Comparison of ENCODE assay signal across 7 mouse cellular contexts in genomic region chr7:45129318-45129717, GRCm38 (mm10). TPM values are rescaled to one million over a fixed set of nuclear protein-coding genes. Genes with fewer than 3 reads are reported as not detected.
DNase-seq lines count a peak whose midpoint lies in the region; ATAC-seq and TF ChIP-seq lines count a peak whose summit lies in the region.

No protein-coding gene starts in this region.

- peak overlapping the region; percentile 77 for H3K9ac ChIP-seq in CH12.LX (ENCODE audit: insufficient read depth, low read depth)
- H3K9ac ChIP-seq in intestine, embryonic 16.5 days (ENCODE audit: low read depth, low read length): peak overlapping the region; percentile 81

- WGBS in intestine, embryonic 16.5 days: 3% methylated on average over 17 of the region's 17 CpGs

- no peak for TF ChIP-seq RAD21 in CH12.LX (IDR thresholded peaks at IDR 0.05; ENCODE audit: low read depth, low read length)

- no peak for TF ChIP-seq CTCF in CH12.LX (conservative IDR thresholded peaks at IDR 0.05 in 1 of 2, IDR thresholded peaks at IDR 0.05 in 1 of 2; ENCODE audit: low read depth in 2 of 2, low read length in 2 of 2)

- dilution Hi-C loops in CH12.LX (cut with MboI; ENCODE audit: extremely low pct_ligation_motif_present, extremely low pct_unique_long_range_greater_than_20kb, low sequenced_read_pairs): no loop called here

- no peak for TF ChIP-seq EP300 in CH12.LX (IDR thresholded peaks at IDR 0.05; ENCODE audit: low read length)

- peaks cover 29% of the 10 kb centered on the region for H3K79me2 ChIP-seq in CH12.LX (replicated peaks; ENCODE audit: control insufficient read depth, extremely low read depth, insufficient read depth, poor library complexity, severe bottlenecking)

- peaks cover 21 to 55% of the 10 kb centered on the region in 2 experiments for H3K36me3 ChIP-seq in CH12.LX (replicated peaks in 1 of 2; ENCODE audit: control insufficient read depth in 1 of 2, insufficient read depth in 1 of 2, low read length in 1 of 2)
- peaks cover 20% of the 10 kb centered on the region for H3K36me3 ChIP-seq in intestine, embryonic 16.5 days (ENCODE audit: control insufficient read depth, insufficient read depth, low read length)

- DNase-seq in 3T3-L1 (ENCODE audit: low read depth, low spot score): peak; percentile 73
- no peak for DNase-seq in CH12.LX (ENCODE audit: extremely low read depth)
- DNase-seq in fibroblast of lung, adult 2 months (ENCODE audit: low read depth): peak; percentile 65
- peak; percentile 83 for DNase-seq in mesoderm, embryonic 11.5 days (ENCODE audit: low read depth, low spot score)
- DNase-seq in right cerebral cortex, postnatal 4 days: no peak
- DNase-seq in urinary bladder, adult 2 months (ENCODE audit: low spot score): no peak

- H3K4me1 ChIP-seq in CH12.LX (ENCODE audit: control insufficient read depth in 1 of 2, insufficient read depth in 2 of 2): peaks cover 8 to 22% of the 10 kb centered on the region in 2 experiments
- H3K4me1 ChIP-seq in intestine, embryonic 16.5 days (ENCODE audit: control insufficient read depth, insufficient read depth, low read length): peaks cover 21% of the 10 kb centered on the region

- no peak for TF ChIP-seq POLR2A in CH12.LX (IDR thresholded peaks at IDR 0.05; ENCODE audit: low read depth, low read length)

- in situ Hi-C loops in CH12.LX (cut with MboI; ENCODE audit: low pct_ligation_motif_present, low pct_unique_long_range_greater_than_20kb, low sequenced_read_pairs): loop anchor here (5.0 kb wide), 1 partner anchor 47 kb away; no protein-coding TSS in a partner anchor

- peaks cover 3% of the 10 kb centered on the region for H3K9me3 ChIP-seq in CH12.LX (replicated peaks; ENCODE audit: low read length)
- H3K9me3 ChIP-seq in intestine, embryonic 16.5 days (ENCODE audit: control insufficient read depth, low read length): peaks cover 3% of the 10 kb centered on the region; the same call in 1 of the 2 replicates

- peak overlapping the region; percentile 53 for H3K4me2 ChIP-seq in CH12.LX (ENCODE audit: insufficient read depth, low read depth, poor library complexity, severe bottlenecking)
- peak overlapping the region; percentile 65 for H3K4me2 ChIP-seq in intestine, embryonic 16.5 days (ENCODE audit: low read depth, low read length)

- no peak for ATAC-seq in intestine, embryonic 16.5 days

- H3K4me3 ChIP-seq in CH12.LX (replicated peaks in 1 of 3; ENCODE audit: low read depth in 2 of 3, low read length in 2 of 3, poor library complexity in 1 of 3): peak overlapping the region; percentile 63 to 93 (median 66)
- H3K4me3 ChIP-seq in intestine, embryonic 16.5 days (ENCODE audit: low read length): peak overlapping the region; percentile 54

- H3K27me3 ChIP-seq in CH12.LX (replicated peaks): no peaks in the 10 kb centered on the region
- H3K27me3 ChIP-seq in intestine, embryonic 16.5 days (replicated peaks; ENCODE audit: control insufficient read depth, insufficient read depth, low read length): no peaks in the 10 kb centered on the region

- H3K27ac ChIP-seq in CH12.LX (ENCODE audit: insufficient read depth, low read depth): peak overlapping the region; percentile 63
- peak overlapping the region; percentile 92 for H3K27ac ChIP-seq in intestine, embryonic 16.5 days (ENCODE audit: low read length)

TF ChIP-seq in CH12.LX, 34 proteins besides CTCF, POLR2A, EP300 and RAD21:
- TF ChIP-seq BHLHE40 (IDR thresholded peaks at IDR 0.05; ENCODE audit: low read depth, low read length) (no peak), SIN3A (IDR thresholded peaks at IDR 0.05; ENCODE audit: low read length) (peak; percentile 17; the same call in 1 of the 2 replicates)

RNA-seq across cellular contexts. Expression of gene Rpl13a, which starts 0.8 kb away (rescaled TPM):
- total RNA-seq in CH12.LX (2012; rRNA removed) (5,043 and 5,211 TPM in 2 replicates), CH12.LX (2014; rRNA removed) (2,822 and 2,851 TPM in 2 replicates)
- 4,154 and 5,174 TPM in 2 replicates for polyA plus RNA-seq in CH12.LX (2012; ENCODE audit: insufficient read length, low read depth)
- polyA plus RNA-seq in intestine, embryonic 16.5 days (2015; fragmentation: Nextera tagmentation; extraction: Ambion mirVana): 1,233 and 1,311 TPM in 2 replicates
- polyA plus RNA-seq in urinary bladder, adult 2 months (2012; rRNA removed): 3,442 and 3,633 TPM in 2 replicates

RNA-seq across cellular contexts. Expression of gene Rps11, which starts 5.1 kb away (rescaled TPM):
- total RNA-seq in CH12.LX (2012; rRNA removed): 1,839 and 2,104 TPM in 2 replicates
- total RNA-seq in CH12.LX (2014; rRNA removed): 898 and 923 TPM in 2 replicates
- polyA plus RNA-seq in CH12.LX (2012; ENCODE audit: insufficient read length, low read depth): 1,465 and 1,699 TPM in 2 replicates
- polyA plus RNA-seq in intestine, embryonic 16.5 days (2015; fragmentation: Nextera tagmentation; extraction: Ambion mirVana): 1,613 and 1,701 TPM in 2 replicates
- polyA plus RNA-seq in urinary bladder, adult 2 months (2012; rRNA removed): 903 and 1,312 TPM in 2 replicates

RNA-seq across cellular contexts. Expression of gene Gm45713, which starts 6.7 kb away (rescaled TPM):
- total RNA-seq in CH12.LX (2012; rRNA removed) (1.3 and 2.2 TPM in 2 replicates), CH12.LX (2014; rRNA removed) (not detected in 2 replicates)
- 1.4 TPM in 1 of 2 replicates, not detected in the other for polyA plus RNA-seq in CH12.LX (2012; ENCODE audit: insufficient read length, low read depth)
- polyA plus RNA-seq in intestine, embryonic 16.5 days (2015; fragmentation: Nextera tagmentation; extraction: Ambion mirVana): 0.20 TPM in 1 of 2 replicates, not detected in the other
- 0.28 and 0.44 TPM in 2 replicates for polyA plus RNA-seq in urinary bladder, adult 2 months (2012; rRNA removed)

RNA-seq across cellular contexts. Expression of gene Flt3l, which starts 6.9 kb away (rescaled TPM):
- total RNA-seq in CH12.LX (2012; rRNA removed) (4.0 and 4.9 TPM in 2 replicates), CH12.LX (2014; rRNA removed) (4.3 and 4.6 TPM in 2 replicates)
- 11.4 and 14.9 TPM in 2 replicates for polyA plus RNA-seq in CH12.LX (2012; ENCODE audit: insufficient read length, low read depth)
- polyA plus RNA-seq in intestine, embryonic 16.5 days (2015; fragmentation: Nextera tagmentation; extraction: Ambion mirVana): 2.2 and 2.5 TPM in 2 replicates
- polyA plus RNA-seq in urinary bladder, adult 2 months (2012; rRNA removed): 74.5 and 83.1 TPM in 2 replicates

RNA-seq across cellular contexts. Expression of gene Pih1d1, which starts 24.8 kb away (rescaled TPM):
- total RNA-seq in CH12.LX (2012; rRNA removed): 69.3 and 74.1 TPM in 2 replicates
- 37.2 and 37.4 TPM in 2 replicates for total RNA-seq in CH12.LX (2014; rRNA removed)
- polyA plus RNA-seq in CH12.LX (2012; ENCODE audit: insufficient read length, low read depth): 44.6 and 50.3 TPM in 2 replicates
- polyA plus RNA-seq in intestine, embryonic 16.5 days (2015; fragmentation: Nextera tagmentation; extraction: Ambion mirVana): 90.9 and 96.5 TPM in 2 replicates
- polyA plus RNA-seq in urinary bladder, adult 2 months (2012; rRNA removed): 48.3 and 58.3 TPM in 2 replicates

Comparison
In these comparisons a context has a peak if more than half of its experiments do, and no peak if none do; other contexts are left out.
1. DNase-seq: peak in 3T3-L1 (single experiment), fibroblast of lung, adult 2 months (single experiment) and mesoderm, embryonic 11.5 days (single experiment); none in CH12.LX (single experiment), right cerebral cortex, postnatal 4 days (single experiment) and urinary bladder, adult 2 months (single experiment).